Mouse (Mus musculus): Measurements from ENCODE around the gene 2010111I01Rik. TPM values are rescaled to one million over a fixed set of nuclear protein-coding genes. Genes with fewer than 3 reads are reported as not detected.

Gene 2010111I01Rik
- polyA plus RNA-seq, 1 experiment from 2014 or later, result 101 TPM

DNA sequence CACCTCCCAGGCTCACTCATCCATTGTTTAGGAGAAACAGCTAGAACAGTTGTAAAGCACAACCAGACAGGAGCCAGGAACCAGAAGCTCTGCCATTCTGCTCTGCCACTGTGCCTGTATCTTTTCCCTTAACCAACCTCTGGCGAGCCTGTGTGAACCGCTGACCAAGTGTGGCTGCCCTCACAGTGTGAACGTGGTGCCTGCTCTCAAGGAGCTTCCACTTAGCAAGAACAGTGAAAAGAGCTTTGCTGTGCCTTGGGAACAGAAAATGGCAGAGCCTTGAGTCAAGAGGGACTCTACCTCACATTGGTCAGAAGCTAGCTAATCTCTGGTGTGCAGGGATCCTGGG lies 207.4 kb downstream of the 2010111I01Rik start:
- Histone ChIP-seq H3K4me2 (replicated peaks; ENCODE audit: low read depth) (no peak overlapping the region), H3K36me3 (ENCODE audit: control insufficient read depth, insufficient read depth, low read length) (no peaks in the 10 kb centered on the region), H3K4me1 (replicated peaks; ENCODE audit: control insufficient read depth, insufficient read depth) (no peaks in the 10 kb centered on the region), H3K9me3 (ENCODE audit: control insufficient read depth, low read length) (no peaks in the 10 kb centered on the region), H3K27ac (replicated peaks) (no peak overlapping the region), H3K4me3 (ENCODE audit: low read depth, low read length) (no peak overlapping the region), H3K9ac (ENCODE audit: low read length) (no peak overlapping the region), H3K27me3 (ENCODE audit: control insufficient read depth, insufficient read depth, low read length) (no peaks in the 10 kb centered on the region)
- ATAC-seq (ENCODE audit: low FRiP score, low TSS enrichment) (no peak), DNase-seq (ENCODE audit: low spot score) (no peak)
- no peak for TF ChIP-seq CTCF (IDR thresholded peaks at IDR 0.05; ENCODE audit: low read depth)
- TF ChIP-seq EP300 (optimal IDR thresholded peaks at IDR 0.05), result no peak
- WGBS, result 87% methylated on average over 3 of the region's 3 CpGs

DNA sequence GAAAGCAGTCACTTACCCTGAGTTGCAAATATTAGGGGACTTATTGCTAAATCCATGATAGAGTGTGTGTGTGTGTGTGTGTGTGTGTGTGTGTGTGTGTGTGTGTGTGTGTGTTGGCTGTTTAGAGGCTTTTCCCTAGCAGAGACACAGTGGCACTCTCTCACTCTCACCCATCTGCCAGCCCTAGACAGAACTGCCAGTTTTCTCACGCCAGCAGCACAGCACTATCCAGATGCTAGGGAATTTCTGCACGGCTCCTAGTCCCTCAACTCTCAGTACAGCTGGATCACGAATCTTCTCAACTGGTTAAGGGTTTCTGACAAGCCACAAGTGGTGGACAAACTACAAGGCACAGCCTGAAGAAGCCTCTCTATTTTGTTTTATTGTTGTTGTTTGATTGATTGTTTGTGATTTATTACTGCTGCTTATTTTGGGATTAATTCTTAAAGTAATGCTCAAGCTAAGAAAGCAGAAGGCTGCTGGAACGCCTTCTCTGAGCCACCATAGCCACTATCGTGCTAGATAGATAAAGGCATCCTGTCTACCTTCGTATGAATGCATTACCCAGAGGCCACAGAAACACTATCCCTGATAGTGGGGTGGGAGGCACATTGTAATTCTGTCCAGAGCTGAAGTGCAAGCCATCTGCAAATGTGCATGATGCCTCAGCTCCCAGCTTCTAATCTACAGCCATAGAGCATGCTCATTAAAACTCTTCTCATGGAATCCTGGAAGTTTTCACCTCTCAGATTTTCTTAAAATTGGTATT lies 209.7 kb downstream of the 2010111I01Rik start:
- H3K4me3 ChIP-seq (ENCODE audit: low read depth, low read length), result no peak overlapping the region
- no peak for TF ChIP-seq CTCF (IDR thresholded peaks at IDR 0.05; ENCODE audit: low read depth)
- TF ChIP-seq EP300 (optimal IDR thresholded peaks at IDR 0.05), result no peak
- H3K4me2 ChIP-seq (replicated peaks; ENCODE audit: low read depth), result no peak overlapping the region
- ATAC-seq (ENCODE audit: low FRiP score, low TSS enrichment), result no peak
- H3K27ac ChIP-seq (replicated peaks), result no peak overlapping the region
- H3K9ac ChIP-seq (ENCODE audit: low read length), result no peak overlapping the region
- H3K27me3 ChIP-seq (ENCODE audit: control insufficient read depth, insufficient read depth, low read length), result no peaks in the 10 kb centered on the region
- no peaks in the 10 kb centered on the region for H3K9me3 ChIP-seq (ENCODE audit: control insufficient read depth, low read length)
- 76% methylated on average over 6 of the region's 6 CpGs for WGBS
- DNase-seq (ENCODE audit: low spot score), result no peak
- H3K4me1 ChIP-seq (replicated peaks; ENCODE audit: control insufficient read depth, insufficient read depth), result no peaks in the 10 kb centered on the region
- no peaks in the 10 kb centered on the region for H3K36me3 ChIP-seq (ENCODE audit: control insufficient read depth, insufficient read depth, low read length)

DNA sequence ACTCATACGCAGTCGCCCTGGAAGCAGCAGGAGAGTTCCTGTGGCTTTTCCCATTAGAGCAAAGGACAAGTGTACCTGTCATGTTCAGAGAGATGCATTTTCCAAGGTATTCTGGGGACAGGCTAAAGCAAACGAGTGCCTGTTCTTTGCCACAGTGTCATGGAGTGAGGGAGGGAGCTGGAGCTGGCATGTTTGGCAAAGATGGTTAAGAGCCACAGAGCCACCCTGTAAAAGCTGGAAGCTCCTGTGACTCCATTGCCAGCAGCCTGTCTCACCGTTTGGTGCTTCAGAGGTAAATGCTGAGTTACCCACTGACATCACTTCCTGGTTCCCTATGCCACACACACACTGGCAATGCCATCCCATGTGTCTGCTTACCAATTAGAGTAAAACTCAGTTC lies 211.4 kb downstream of the 2010111I01Rik start:
- Histone ChIP-seq H3K36me3 (ENCODE audit: control insufficient read depth, insufficient read depth, low read length) (no peaks in the 10 kb centered on the region), H3K4me1 (replicated peaks; ENCODE audit: control insufficient read depth, insufficient read depth) (no peaks in the 10 kb centered on the region), H3K4me2 (replicated peaks; ENCODE audit: low read depth) (no peak overlapping the region), H3K9ac (ENCODE audit: low read length) (no peak overlapping the region), H3K27me3 (ENCODE audit: control insufficient read depth, insufficient read depth, low read length) (no peaks in the 10 kb centered on the region), H3K9me3 (ENCODE audit: control insufficient read depth, low read length) (no peaks in the 10 kb centered on the region), H3K27ac (replicated peaks) (no peak overlapping the region), H3K4me3 (ENCODE audit: low read depth, low read length) (no peak overlapping the region)
- no peak for TF ChIP-seq CTCF (IDR thresholded peaks at IDR 0.05; ENCODE audit: low read depth)
- 79% methylated on average over 4 of the region's 4 CpGs for WGBS
- no peak for DNase-seq (ENCODE audit: low spot score)
- ATAC-seq (ENCODE audit: low FRiP score, low TSS enrichment), result no peak

DNA sequence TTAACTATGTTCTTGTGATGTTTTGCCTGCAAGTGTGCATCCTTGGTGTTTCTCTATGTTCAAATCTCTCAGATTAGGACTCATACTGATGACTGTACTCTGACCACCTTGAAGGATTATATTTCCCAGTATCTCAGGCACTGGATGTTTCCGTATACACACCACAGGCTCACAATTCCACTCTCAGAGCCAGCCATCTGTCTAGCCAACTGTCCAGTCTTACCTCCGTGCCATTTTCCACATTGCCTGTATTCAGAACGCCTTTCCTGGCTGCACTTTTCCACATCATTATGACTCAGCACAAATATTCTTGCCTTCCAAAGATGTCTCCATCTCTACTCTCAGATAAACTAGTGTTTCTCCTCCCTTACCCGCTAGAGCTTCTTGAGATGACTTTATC lies 212.5 kb downstream of the 2010111I01Rik start:
- Histone ChIP-seq H3K9ac (ENCODE audit: low read length) (no peak overlapping the region), H3K27ac (replicated peaks) (no peak overlapping the region), H3K9me3 (ENCODE audit: control insufficient read depth, low read length) (no peaks in the 10 kb centered on the region), H3K4me3 (ENCODE audit: low read depth, low read length) (no peak overlapping the region), H3K4me2 (replicated peaks; ENCODE audit: low read depth) (no peak overlapping the region), H3K36me3 (ENCODE audit: control insufficient read depth, insufficient read depth, low read length) (no peaks in the 10 kb centered on the region), H3K27me3 (ENCODE audit: control insufficient read depth, insufficient read depth, low read length) (no peaks in the 10 kb centered on the region), H3K4me1 (replicated peaks; ENCODE audit: control insufficient read depth, insufficient read depth) (no peaks in the 10 kb centered on the region)
- TF ChIP-seq CTCF (IDR thresholded peaks at IDR 0.05; ENCODE audit: low read depth) (no peak), EP300 (optimal IDR thresholded peaks at IDR 0.05) (no peak)
- ATAC-seq (ENCODE audit: low FRiP score, low TSS enrichment) (no peak), DNase-seq (ENCODE audit: low spot score) (no peak)
- 81% methylated on average over 4 of the region's 4 CpGs for WGBS

DNA sequence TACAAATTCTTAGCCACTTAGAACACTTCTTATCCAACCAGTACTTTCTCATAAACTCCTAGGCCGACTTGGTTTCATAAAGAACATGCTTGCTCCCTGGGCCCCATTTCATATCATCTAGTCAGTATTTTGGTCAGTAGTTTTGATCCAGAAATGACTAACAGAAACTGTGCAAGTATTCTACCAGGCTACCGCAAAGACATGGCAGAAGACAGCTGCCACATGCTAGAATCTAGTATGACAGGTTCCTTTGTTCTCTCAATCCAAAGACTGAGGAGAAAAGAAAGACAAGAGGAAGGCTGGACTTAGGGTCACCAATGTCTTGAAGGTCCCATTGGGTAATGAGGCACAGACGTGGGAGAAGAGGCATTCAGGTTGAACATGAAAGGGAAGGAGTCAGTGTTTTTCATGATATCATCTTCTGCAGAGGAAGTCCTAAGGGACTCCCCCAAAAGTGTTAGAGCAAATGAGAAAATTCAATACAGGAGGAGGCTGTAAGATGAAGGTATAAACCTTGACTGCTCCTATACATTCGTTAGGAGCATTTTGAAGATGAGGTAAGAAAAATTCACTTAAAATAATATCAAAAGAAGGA lies 216.0 kb downstream of the 2010111I01Rik start:
- no peak overlapping the region for H3K27ac ChIP-seq (replicated peaks)
- DNase-seq (ENCODE audit: low spot score), result no peak
- WGBS, result 85% methylated on average over 4 of the region's 4 CpGs
- H3K4me1 ChIP-seq (replicated peaks; ENCODE audit: control insufficient read depth, insufficient read depth), result no peaks in the 10 kb centered on the region
- H3K9me3 ChIP-seq (ENCODE audit: control insufficient read depth, low read length), result no peaks in the 10 kb centered on the region
- H3K27me3 ChIP-seq (ENCODE audit: control insufficient read depth, insufficient read depth, low read length), result no peaks in the 10 kb centered on the region
- H3K36me3 ChIP-seq (ENCODE audit: control insufficient read depth, insufficient read depth, low read length), result no peaks in the 10 kb centered on the region
- H3K4me3 ChIP-seq (ENCODE audit: low read depth, low read length), result no peak overlapping the region
- no peak overlapping the region for H3K9ac ChIP-seq (ENCODE audit: low read length)
- no peak for TF ChIP-seq CTCF (IDR thresholded peaks at IDR 0.05; ENCODE audit: low read depth)
- TF ChIP-seq EP300 (optimal IDR thresholded peaks at IDR 0.05), result no peak
- ATAC-seq (ENCODE audit: low FRiP score, low TSS enrichment), result no peak
- H3K4me2 ChIP-seq (replicated peaks; ENCODE audit: low read depth), result no peak overlapping the region

DNA sequence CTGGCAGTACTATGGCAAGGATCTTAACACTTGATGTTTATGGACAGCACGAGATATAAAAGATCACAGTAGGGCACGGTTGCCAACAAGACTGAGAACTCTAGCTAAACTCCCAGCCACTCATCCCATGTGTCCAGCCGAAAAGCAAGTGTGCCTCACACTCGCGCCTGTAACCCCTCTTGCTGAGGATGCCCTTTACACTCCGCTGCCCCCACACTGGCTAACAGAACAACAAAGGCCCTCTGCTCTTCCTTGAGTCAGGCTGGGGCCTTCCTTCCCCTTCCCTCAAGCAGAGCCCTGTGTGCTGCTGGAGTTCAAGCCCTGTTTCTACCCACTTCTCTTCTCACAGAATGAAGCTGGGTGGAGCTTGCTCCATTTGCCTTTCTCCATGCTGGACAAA lies 220.3 kb downstream of the 2010111I01Rik start:
- no peak for TF ChIP-seq CTCF (IDR thresholded peaks at IDR 0.05; ENCODE audit: low read depth)
- no peak for TF ChIP-seq EP300 (optimal IDR thresholded peaks at IDR 0.05)
- DNase-seq (ENCODE audit: low spot score) (no peak), ATAC-seq (ENCODE audit: low FRiP score, low TSS enrichment) (no peak)
- Histone ChIP-seq H3K27ac (replicated peaks) (no peak overlapping the region), H3K4me2 (replicated peaks; ENCODE audit: low read depth) (no peak overlapping the region), H3K9me3 (ENCODE audit: control insufficient read depth, low read length) (no peaks in the 10 kb centered on the region), H3K36me3 (ENCODE audit: control insufficient read depth, insufficient read depth, low read length) (no peaks in the 10 kb centered on the region), H3K4me1 (replicated peaks; ENCODE audit: control insufficient read depth, insufficient read depth) (peaks cover 6% of the 10 kb centered on the region; the same call in 1 of the 2 replicates), H3K9ac (ENCODE audit: low read length) (no peak overlapping the region), H3K4me3 (ENCODE audit: low read depth, low read length) (no peak overlapping the region), H3K27me3 (ENCODE audit: control insufficient read depth, insufficient read depth, low read length) (no peaks in the 10 kb centered on the region)
- WGBS, result 87% methylated on average over 6 of the region's 6 CpGs

Measured in stomach, postnatal 0 days (tissue).